Mouse (Mus musculus): ENCODE measurements around the gene Mtmr2.
"Not testable (repeated sequence)": the region's sequence is repeated elsewhere in the genome, so short reads cannot be mapped to it uniquely, and the experiment has no call there.

Gene Mtmr2

DNA sequence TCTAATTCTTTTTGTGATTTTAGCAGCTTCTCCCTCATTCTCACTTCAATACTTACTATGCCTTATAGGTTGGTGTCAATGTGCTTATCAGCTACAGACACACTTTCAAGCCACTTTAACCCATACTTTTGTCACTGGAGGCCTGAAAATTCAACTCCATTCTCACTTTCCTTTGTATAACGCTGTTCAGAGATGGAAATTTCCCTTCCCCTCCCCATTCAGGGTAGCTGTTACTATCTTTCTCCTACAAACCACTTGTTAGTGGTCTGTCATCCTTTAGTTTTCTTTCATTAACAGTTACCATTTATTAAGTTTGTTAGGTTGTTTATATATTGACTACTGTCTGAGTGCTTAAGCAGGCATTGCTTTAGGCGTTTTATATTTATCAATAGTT is at the start of gene Mtmr2:
Gene Mtmr2 (plus strand): TSS at position 7 of the 394 bp plus-strand sequence.
- no peak for DNase-seq (ENCODE audit: extremely low spot score, low read depth, low spot score)

DNA sequence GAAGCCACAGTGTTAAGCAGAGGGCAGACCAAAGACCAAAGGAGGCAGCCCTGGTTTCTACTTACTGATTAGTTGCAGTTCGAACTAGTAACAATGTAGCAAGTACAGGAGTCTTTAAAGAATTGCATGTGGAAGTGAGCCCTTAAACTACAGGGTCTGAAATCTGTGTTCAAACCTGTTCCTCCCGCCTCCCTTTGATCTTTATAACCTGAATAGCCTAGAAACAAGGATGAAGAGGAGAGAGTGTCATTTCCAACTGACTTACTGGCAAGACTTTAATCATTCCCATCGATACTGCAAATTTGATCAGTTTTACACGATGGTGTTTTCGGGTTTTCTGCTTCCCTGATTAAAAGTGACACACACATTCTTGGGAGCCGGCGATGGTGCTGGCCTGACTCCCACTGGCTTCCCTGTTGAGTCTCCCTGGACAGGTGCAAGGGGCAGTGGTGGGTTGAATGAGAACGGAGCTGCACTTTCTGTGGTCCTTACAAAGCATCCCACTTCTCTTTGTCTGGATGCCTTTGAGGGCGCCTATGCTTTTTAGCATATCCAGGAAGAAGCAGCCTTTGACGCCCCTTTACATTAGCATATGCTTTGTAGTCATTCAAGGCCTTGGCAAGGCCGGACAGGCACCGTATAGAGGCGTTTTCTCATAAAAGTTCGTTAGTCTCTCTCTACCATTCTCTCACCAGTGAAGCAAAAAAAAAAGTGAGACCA is 49.0 kb upstream of the Mtmr2 start:
- DNase-seq (ENCODE audit: extremely low spot score, low read depth, low spot score), result no peak

DNA sequence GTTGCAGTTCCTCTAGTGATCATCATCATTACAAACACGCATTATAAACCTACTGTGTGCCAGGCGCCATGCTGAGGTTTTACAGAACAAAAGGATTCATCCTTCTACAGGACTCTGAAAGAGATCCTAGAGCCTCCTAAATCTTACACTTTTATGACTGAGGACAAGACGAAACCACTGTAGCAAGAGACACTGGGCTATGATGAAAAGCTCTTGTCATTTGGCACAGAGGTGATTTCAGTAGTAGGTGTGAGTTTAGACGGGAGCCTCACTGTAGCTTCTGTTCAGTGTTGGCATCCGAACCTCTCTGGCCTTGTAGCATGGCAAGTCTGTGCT is 48.5 kb upstream of the Mtmr2 start:
- no peak for DNase-seq (ENCODE audit: extremely low spot score, low read depth, low spot score)

DNA sequence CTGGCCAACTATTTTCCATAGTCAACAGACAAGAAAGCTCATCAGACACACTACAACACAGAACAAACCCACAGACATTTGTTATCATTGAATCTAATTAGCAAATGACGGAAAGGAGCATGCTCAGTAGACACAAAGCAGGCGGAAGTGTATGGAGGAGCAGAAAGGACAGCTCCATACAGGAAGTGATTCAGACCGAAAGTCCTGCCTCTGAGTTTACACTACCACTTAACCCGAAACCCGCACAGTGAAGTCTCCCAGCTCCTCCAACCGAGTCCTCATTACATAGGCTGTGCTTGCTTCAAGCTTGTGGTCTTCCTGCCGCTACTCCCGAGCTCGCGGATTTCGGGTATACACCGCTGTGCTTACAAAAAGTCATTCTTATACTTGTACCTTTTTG is 46.4 kb upstream of the Mtmr2 start:
- DNase-seq (ENCODE audit: extremely low spot score, low read depth, low spot score), result no peak

DNA sequence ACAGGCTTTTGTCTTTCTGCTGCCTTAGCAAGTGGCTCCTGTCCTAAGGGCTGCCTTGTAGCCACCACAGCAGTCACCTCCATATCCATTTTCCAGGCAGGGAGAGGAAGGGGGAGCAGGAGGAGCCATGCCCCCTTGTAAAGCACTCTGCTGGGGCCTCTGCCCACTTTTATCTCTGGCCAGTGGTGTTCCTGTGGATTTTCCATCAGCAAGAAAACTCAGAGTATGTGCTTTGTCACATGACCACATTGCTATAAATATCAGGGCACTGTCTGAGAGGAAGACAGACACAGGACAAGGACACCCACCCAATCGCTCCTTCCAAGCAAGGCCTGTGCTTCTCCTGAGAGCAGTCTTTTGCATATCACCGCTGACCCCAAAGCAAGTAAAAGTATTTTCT is 45.1 kb upstream of the Mtmr2 start:
- DNase-seq (ENCODE audit: extremely low spot score, low read depth, low spot score), result no peak

DNA sequence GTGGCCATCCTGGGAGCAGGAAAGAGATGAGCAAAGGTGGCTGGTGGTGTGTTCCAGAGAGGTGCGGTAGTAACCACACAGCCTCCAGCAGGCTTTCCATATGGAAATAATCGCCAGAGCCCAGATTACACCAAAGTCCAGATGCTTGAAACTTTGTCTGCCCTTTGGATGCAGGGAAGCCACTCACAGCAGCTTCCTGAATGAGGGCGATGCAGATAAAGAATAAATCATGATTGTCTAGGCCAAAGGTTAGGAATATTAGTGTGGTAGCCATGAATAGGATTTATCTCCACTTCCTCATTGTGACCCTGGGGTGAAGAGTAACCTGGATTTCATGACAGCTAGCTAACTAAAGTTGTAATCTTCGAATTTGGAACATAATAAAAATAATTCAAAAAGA is 43.3 kb upstream of the Mtmr2 start:
- DNase-seq (ENCODE audit: extremely low spot score, low read depth, low spot score), result no peak

DNA sequence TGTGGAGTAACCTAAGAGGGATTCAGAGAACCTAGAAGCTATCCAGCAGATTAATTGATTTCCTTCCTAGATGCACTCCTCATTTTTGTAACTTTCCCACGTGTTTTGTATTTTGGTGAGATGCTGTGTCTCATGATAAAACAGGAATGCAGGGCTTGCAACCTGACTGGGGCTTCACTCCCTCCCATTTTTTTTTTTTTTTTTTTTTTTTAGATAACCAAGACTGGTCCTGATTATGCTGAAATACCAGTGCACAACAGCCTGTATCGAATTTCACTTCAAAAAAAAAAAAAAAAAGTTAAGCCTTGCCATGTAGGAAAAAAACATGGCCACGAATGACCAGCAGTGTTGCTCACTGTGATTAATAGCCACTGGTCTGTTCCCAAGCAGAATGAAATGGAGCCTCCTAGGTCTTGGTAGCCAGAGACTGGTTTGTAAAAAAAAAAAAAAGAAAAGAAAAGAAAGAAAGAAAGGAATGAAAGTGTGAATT is 41.1 kb upstream of the Mtmr2 start:
- no peak for DNase-seq (ENCODE audit: extremely low spot score, low read depth, low spot score)

DNA sequence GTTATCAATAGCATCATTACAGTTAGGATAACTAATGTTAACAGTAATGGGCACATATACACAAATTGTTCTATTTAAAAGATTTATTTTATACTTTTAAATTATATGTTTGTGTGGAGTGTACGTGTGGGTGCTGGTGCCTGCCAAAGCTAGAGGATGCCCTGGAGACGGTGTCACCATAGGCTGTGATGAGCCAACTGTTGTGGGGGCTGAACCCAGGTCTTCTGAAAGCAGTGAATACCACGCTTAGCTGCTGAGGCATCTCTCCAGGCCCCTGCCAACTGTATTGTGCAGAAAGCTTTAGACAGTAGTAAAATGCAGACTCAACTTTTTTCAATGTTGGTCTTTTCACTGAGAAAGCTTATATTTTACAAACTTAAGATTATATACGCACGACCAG is 38.8 kb upstream of the Mtmr2 start:
- no peak for DNase-seq (ENCODE audit: extremely low spot score, low read depth, low spot score)

DNA sequence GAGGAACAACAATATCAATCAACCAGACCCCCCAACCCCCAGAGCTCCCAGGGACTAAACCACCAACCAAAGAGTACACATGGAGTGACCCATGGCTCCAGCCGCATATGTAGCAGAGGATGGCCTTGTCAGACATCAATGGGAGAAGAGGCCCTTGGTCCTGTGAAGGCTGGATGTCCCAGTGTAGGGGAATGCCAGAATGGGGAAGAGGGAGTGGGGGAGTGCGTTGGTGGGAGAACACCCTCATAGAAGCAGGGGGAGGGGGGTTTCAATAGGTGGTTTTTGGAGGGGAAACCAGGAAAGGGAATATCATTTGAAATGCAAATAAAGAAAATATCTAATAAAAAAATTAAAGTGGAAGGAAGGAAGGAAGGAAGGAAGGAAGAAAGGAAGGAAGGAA is 32.3 kb upstream of the Mtmr2 start:
- DNase-seq (ENCODE audit: extremely low spot score, low read depth, low spot score), result not testable (repeated sequence)

DNA sequence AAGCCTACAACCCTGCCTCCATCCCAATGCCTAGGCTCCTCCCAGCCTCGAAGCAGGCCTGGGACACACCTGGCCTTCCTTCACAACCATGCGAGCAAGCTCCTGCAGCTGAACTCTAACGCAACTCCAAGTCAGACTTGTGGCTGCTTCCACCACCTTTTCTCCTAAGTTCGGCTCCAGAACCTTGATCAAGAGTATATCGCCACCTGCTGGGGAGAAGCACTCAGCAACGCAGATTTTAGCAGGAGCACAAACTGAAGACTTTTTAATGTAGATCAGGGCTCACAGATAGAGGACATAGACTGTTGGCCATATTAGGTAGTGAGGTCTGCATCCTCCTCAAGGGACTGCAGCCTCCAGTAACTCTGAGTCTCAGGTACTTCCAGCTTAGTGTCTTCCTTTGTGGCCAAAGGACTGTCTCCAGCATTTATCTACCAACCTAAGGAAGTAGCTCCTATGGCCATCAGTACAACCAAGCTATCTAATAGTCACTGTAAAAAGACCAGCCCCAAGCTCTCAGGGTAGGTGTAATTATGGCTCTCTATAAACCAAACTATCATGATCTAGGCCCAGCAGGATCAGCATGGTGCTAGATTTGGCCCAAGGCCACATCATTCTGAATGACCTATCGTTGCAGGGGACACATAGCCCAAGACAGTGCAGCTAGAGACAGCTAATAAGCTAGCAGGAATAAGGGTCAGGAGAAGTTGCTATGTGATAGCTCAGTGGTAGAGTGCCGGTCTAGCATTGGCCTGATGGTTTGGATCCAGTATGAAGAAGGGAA is 31.7 kb upstream of the Mtmr2 start:
- DNase-seq (ENCODE audit: extremely low spot score, low read depth, low spot score), result peak; percentile 63

DNA sequence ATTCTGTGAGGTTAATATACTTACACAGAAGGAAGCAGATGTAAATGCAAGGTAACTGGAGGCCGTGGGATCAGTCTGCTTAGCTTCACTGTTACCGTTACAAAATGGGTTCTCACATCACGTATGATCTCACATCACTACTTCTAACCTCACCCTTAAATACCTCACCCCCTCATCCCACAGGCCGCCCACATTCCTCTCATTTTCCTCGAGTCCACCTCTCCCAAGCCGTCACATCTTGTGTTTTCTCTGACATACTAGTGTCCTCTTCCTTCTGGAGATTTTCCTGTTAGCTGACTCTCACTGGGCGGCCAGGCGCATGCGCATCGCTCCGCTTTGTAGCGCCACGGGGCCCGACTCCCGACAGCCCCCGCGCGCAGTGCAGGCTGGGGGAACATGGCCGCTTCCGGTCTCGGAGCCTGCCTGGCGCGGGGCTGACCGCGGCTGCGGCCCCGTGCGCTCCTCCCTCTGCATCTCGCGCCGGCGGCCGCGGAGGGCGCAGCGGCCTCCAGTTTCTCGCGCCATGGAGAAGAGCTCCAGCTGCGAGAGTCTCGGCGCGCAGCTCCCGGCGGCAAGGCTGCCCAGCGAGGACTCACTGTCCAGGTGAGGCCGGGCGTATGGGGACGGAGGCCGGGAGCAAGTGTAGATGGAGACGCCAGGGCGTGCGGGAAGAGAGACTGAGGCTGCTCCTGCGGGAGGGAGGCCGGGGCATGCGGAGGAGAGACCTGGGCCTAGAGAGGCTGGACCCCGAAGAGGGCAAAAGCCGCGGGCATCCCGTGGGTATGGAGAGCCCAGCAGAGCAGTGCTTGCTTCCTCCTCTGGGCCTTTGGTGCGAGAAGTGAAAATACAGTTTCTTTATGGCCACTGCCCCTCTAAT is 826 bp downstream of the Mtmr2 start:
- DNase-seq (ENCODE audit: extremely low spot score, low read depth, low spot score), result peak; percentile 68

DNA sequence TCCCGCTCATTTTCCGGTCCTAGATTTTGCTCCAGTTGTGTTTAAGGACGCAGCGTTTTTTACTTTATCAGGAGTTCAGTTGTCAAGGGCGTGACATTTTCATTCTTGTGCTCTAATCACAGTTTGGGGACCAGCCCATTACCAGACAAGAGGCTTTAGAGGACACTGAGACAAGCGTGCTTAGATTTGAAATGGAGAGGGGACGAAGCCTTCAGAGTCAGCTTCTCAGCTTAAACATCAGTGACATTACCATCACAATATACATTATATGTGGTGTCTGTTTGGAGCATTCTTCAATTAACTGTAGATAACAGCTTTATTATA is 1.4 kb downstream of the Mtmr2 start:
- DNase-seq (ENCODE audit: extremely low spot score, low read depth, low spot score), result no peak

DNA sequence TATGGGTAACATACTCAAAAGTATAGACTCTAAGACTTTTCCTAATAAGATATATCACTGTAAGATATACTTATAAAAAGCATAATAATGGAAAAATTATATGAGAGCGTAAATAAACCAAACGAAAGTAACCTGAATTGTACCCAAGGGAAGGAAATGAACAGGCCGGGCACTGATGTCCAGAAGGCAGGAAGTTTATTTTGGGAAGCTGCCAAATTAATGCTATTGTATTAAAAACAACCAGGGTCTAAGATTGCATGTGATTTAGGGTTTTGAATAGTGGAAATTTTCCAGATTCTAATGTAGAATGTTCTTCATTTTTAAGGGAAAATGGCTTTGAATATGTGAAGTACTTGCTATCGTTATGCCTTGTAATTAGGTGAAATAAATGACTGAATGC is 4.3 kb downstream of the Mtmr2 start:
- no peak for DNase-seq (ENCODE audit: extremely low spot score, low read depth, low spot score)

DNA sequence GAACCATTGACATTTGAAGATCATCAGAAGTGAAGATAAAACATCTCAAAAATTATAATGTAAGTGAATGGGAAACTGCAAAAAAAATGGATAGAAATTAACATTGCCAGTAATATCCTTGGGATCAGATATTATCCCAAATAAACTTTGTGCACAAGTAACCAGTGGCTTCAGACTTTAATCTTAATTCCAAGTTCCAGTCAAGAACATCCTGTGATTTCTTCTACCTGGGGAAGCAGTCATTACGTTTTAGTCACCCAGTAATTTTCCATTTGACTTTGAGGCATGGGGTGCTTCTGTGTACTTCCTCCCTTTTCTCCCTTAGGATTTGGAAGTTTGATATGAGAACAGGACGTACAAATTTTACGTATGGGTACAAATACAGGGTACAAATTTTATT is 12.2 kb downstream of the Mtmr2 start:
- no peak for DNase-seq (ENCODE audit: extremely low spot score, low read depth, low spot score)

DNA sequence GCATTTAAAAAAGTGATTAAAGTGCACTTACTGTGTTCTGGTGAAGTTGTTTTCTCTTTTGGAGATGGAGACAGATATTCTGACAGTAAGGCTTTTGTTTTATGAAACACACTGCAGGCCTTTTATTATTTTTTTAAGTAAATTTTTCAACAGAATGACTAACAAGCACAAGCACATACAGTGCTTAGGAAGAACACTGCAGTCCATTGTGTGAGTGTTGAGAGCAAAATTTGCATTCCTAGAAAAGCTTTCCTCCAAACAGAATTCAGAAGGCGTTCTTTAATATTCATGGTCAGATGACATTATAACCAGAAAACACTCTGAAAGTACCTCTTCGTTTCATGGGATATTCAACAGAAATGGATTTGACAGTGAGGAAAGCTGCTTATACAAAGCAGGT is 17.4 kb downstream of the Mtmr2 start:
- no peak for DNase-seq (ENCODE audit: extremely low spot score, low read depth, low spot score)

DNA sequence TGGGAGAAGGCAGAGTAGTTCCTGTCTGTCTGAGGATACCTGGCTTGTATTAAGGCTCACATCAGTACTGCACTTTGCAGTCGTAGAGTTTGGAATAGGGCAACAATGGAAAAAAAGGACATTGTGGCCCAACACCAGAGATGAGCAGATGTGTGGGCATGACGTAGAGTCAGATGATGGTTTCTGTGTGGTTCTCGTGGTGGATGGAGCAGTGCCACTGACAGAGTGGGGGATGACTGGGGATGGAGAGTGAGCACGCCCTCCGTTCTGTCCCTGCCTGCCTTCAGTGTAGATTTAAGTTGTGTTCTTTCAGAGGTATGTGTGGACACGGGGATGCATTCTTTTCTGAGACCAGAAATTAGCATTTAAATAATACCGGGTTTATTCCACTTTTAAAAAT is 18.4 kb downstream of the Mtmr2 start:
- DNase-seq (ENCODE audit: extremely low spot score, low read depth, low spot score), result no peak

DNA sequence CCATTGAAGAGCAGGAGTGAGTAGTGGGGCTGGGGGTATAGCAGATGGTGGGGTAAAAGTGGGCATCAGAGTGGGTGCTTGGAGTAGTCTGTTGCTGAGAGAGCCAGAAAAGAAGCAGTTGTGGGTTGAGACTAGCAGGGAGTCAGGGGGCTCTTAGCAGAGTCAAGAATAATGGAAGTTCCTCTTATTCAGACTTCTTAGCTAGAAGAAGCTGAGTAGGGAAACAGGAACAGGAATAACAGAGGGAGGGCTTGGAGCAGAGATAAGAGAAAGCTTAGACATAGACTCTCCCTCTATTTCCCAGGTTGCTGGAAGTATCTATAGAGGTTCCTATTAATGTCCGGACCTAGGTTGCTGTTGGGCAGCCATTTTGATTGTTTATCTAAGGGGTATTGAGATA is 26.5 kb downstream of the Mtmr2 start:
- DNase-seq (ENCODE audit: extremely low spot score, low read depth, low spot score), result no peak

DNA sequence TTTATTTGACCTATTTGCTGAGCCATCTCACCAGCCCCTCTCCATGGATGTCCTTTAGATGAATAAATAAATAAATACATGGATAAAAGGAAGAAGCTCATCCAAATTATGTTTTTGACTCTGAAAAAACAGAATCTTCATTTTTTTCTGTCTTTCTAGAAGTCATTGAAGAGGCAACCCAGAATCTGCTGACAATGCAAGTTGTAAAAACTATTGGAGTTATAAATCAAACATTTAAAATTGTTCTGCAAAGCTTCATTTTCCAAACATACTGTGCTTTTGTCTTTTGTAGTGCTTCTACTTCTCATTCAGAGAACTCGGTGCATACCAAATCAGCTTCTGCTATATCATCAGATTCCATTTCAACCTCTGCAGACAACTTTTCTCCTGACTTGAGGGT is 33.8 kb downstream of the Mtmr2 start:
- no peak for DNase-seq (ENCODE audit: extremely low spot score, low read depth, low spot score)

DNA sequence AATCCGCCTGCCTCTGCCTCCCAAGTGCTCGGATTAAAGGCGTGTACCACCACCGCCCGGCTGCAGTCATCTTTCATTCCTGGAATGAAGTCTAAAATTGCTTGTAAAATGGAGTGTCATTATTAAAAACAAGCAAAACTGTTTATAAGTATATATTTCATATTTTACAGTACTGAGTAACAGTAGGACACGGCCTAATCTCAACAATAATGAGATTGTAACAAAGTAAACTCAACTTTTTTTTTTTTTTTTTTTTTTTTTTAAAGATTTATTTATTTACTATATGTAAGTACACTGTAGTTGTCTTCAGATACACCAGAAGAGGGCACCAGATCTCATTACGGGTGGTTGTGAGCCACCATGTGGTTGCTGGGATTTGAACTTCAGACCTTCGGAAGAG is 42.7 kb downstream of the Mtmr2 start:
- not testable (repeated sequence) for DNase-seq (ENCODE audit: extremely low spot score, low read depth, low spot score)

DNA sequence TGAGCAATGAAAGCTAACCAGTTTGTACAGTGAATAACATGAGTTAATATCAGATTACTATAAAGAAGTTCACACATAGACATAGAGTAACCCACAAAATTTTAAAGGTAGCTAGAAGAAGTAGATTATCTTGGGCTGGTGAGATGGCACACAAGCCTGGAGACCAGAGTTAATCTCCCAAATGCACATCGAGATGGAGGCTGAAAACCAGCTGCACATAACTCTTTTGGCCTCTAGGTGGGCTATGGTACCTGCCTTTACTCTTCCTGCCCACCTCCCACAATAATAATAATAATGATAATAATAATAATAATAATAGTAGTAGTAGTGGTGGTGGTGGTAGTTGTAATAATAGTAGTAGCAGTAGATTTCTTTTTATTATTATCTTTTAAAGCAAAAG is 46.1 kb downstream of the Mtmr2 start:
- no peak for DNase-seq (ENCODE audit: extremely low spot score, low read depth, low spot score)

DNA sequence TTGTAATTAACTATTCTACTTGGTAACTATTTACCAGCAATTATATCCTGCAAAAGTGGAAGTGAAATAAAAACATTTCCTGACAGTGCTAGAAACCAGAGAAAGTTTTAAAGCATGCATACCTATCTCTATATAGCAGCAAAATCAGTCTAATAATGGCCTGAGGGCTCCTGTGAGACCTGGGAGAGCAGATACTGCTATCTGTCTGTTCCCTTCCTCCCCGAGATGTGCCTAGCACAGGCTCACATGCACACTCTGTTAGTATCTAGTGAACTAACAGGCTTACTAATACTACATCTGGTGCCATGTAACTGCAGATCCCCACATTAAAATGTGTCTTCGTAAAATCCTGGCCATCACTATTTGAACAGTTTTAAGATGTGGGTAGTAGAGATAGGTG is 46.5 kb downstream of the Mtmr2 start:
- DNase-seq (ENCODE audit: extremely low spot score, low read depth, low spot score), result no peak

DNA sequence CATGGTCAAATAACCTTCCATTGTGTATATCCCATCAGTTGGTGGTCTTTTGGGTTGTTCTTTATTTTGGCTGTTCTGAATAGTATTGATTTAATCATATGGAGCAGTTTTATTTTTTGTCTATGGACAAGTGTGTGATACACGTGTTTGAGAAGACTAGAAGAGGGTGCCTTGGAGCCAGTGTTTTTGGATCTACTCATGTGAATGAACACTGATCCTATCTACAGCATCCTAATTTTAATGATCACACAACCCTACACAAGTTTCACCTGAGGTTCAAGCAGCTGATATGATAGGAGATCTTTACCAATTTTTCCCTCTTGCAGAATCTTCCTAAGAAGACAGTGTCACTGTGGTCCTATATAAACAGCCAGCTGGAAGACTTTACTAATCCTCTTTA is 56.3 kb downstream of the Mtmr2 start:
- no peak for DNase-seq (ENCODE audit: extremely low spot score, low read depth, low spot score)

All from hindlimb bud, embryonic 11.5 days (tissue).